Mouse (Mus musculus): ENCODE measurements around the gene Zbtb46.

DNA sequence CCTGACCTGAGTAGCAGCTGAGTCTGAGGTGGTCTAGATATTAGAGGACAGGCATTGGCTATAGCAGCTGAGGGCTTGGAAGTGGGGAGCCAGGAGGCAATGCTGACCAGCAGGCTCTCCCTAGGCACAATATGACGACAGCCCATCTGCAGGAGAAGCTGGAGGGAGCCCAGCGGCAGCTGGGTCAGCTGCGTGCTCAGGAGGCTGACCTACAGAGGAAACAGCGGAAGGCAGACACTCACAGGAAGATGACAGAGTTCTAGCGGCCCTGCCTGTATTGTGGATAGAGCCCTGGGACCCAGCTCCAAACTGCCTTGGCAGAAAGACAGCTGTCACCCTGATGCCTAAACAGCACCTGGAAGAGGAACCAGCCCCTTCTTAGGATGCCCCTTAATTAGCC, 79.0 kb downstream of the Zbtb46 start:
- TF ChIP-seq CTCF (IDR thresholded peaks at IDR 0.05; ENCODE audit: extremely low read depth, insufficient read depth, low read length): no peak
- TF ChIP-seq POLR2A (IDR thresholded peaks at IDR 0.05; ENCODE audit: extremely low read depth, insufficient read depth, low read length): no peak
